Mouse (Mus musculus) heart, postnatal 0 days (tissue): ENCODE data around the gene Lbhd2. TPM values are rescaled to one million over a fixed set of nuclear protein-coding genes. Genes with fewer than 3 reads are reported as not detected.

Experiments used
- ATAC-seq: fragments of 200-750 bp; cut with Nextera tagmentation; 2 replicates; pipeline ENCODE4 v1.8.0; 2017; ENCODE audit warnings: low read depth, moderate number of reproducible peaks, moderate library complexity; ENCODE audit not compliant: insufficient read depth
- DNase-seq: peaks from one replicate; pipeline ENCODE4 v3.0.0-alpha.2; 2016; ENCODE audit warnings: low spot score
- H3K27ac ChIP-seq: fragments of 300-500 bp; sonication (generic); 2 replicates; pipeline ENCODE4 v1.5.1; 2014; ENCODE audit warnings: low read depth, mild to moderate bottlenecking
- H3K27me3 ChIP-seq: fragments of 300-500 bp; sonication (generic); 2 replicates; pipeline ENCODE4 v1.6.1; 2014; ENCODE audit warnings: low read length, mixed read lengths; ENCODE audit not compliant: control insufficient read depth, insufficient read depth
- H3K36me3 ChIP-seq: fragments of 300-500 bp; sonication (generic); replicated peaks from 2 replicates; pipeline ENCODE4 v1.6.1; 2014; ENCODE audit warnings: low read length, mixed read lengths; ENCODE audit not compliant: control insufficient read depth, insufficient read depth
- H3K4me1 ChIP-seq: fragments of 300-500 bp; sonication (generic); 2 replicates; pipeline ENCODE4 v1.6.1; 2014; ENCODE audit warnings: antibody characterized with exemption; ENCODE audit not compliant: control insufficient read depth, insufficient read depth
- H3K4me2 ChIP-seq: fragments of 300-500 bp; sonication (generic); 2 replicates; pipeline ENCODE4 v1.6.1; 2014; ENCODE audit warnings: low read depth, mild to moderate bottlenecking, low read length, moderate library complexity
- H3K4me3 ChIP-seq: fragments of 300-500 bp; sonication (generic); 2 replicates; pipeline ENCODE4 v1.5.1; 2014; ENCODE audit warnings: low read depth, low read length
- H3K9ac ChIP-seq: fragments of 300-500 bp; sonication (generic); replicated peaks from 2 replicates; pipeline ENCODE4 v1.6.1; 2014; ENCODE audit warnings: low read depth, low read length, mixed read lengths
- H3K9me3 ChIP-seq: fragments of 300-500 bp; sonication (generic); replicated peaks from 2 replicates; pipeline ENCODE4 v1.6.1; 2016; ENCODE audit warnings: low read length; ENCODE audit not compliant: control insufficient read depth
- CTCF ChIP-seq: IDR thresholded peaks from 2 replicates; pipeline ENCODE4 v1.5.1; 2016; ENCODE audit warnings: antibody characterized with exemption, control low read depth, low read depth
- EP300 ChIP-seq: IDR thresholded peaks from 2 replicates; pipeline ENCODE4 v1.6.1; 2016; ENCODE audit warnings: antibody characterized with exemption, low read depth
- WGBS: fragments of 180-500 bp; shearing (Covaris S2); extraction: QIAGEN DNeasy Blood & Tissue Kit; methylation state at CpG from one replicate; pipeline ENCODE4 v1.1.7; 2014; 5-methylcytosine and 5-hydroxymethylcytosine counted together
- polyA plus RNA-seq: library from polyadenylated mRNA; unstranded; fragments of >200 nt; fragmentation: Nextera tagmentation; extraction: Ambion mirVana; gene quantifications from 2 replicates; pipeline ENCODE4 v1.2.1, GENCODE M21; 2015
- total RNA-seq: library from RNA; depleted of rRNA; stranded (reverse); fragments of >200 nt; gene quantifications from 2 replicates; pipeline ENCODE4 v1.2.3, GENCODE M21; 2014; ENCODE audit warnings: low replicate concordance

Lbhd2 gene
- total and polyA plus RNA-seq, 2 experiments from 2014 or later, result not detected

GRCm38 (mm10) chr12:111436170-111436569 lies 29.6 kb downstream of the Lbhd2 start:
- Histone ChIP-seq H3K4me3 (no peak overlapping the region), H3K27me3 (peaks cover 24% of the 10 kb centered on the region), H3K27ac (peak overlapping the region; percentile 31; the same call in 1 of the 2 replicates), H3K9ac (no peak overlapping the region), H3K9me3 (no peaks in the 10 kb centered on the region), H3K36me3 (no peaks in the 10 kb centered on the region), H3K4me1 (peaks cover 15% of the 10 kb centered on the region), H3K4me2 (no peak overlapping the region)
- DNase-seq (no peak), ATAC-seq (no peak)
- 65% methylated on average over 3 of the region's 3 CpGs for WGBS
- TF ChIP-seq EP300 (no peak), CTCF (no peak)

DNA sequence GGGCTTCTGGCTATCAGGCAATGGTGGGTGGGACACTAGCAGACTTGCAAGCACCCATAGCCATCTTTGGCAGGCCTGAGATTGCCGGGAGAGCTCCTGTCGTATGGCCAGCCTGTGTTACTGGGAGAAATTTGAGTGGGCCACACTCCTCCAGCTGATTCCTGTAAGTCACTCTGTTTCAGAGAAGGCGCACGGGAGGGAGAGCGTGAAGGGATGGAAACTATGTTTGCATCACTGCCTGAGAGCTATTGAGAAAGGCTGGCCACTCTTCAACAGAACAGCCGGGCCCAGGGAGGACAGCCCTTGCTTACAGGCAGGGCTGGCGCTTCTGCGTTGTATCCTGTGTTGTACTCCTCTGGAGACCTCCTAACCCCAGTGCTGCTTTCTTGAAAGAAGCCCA lies 30.0 kb downstream of the Lbhd2 start:
- H3K4me1 ChIP-seq, result peaks cover 13% of the 10 kb centered on the region
- 0 out of 2 replicates have a peak, but pooled peaks have one; percentile 18 for ATAC-seq

DNA sequence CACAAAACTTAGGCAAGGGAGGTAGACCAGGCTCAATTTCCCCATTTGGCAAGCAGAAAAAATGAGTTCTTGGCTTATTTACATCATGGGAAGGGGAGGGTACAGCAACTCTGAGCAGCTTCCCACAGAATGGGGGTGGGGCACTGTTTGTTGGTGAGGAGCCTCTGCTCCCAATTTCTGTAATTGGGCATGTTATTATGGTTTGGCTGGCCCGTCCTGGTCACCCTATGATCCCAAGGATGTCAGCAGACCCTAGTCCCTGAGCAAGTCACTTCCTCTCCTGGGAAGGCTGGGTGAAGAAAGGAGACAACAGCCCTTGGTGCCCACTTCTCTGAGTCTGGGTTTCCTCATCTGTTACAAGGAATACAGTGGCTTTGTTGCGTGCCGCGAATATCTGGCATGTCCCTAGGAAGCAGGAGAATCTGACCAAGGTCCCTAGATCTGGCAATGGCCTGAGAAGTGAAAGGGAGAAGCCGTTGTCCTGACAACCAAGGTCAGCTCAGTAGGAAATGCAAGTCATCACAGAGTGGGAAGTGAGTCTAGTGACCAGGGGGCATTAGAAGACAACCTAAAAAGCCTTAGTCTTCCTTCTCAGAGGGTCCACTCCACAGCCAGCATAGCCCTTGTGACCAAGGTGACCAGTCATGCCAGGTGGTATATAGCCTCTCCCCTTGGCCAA lies 30.8 kb downstream of the Lbhd2 start:
- Histone ChIP-seq H3K4me2 (no peak overlapping the region), H3K4me1 (peaks cover 10% of the 10 kb centered on the region), H3K4me3 (no peak overlapping the region), H3K27ac (no peak overlapping the region), H3K9me3 (no peaks in the 10 kb centered on the region), H3K27me3 (peaks cover 30% of the 10 kb centered on the region), H3K36me3 (no peaks in the 10 kb centered on the region), H3K9ac (no peak overlapping the region)
- TF ChIP-seq EP300 (no peak), CTCF (no peak)
- DNase-seq (no peak), ATAC-seq (no peak)
- WGBS, result 52% methylated on average over 5 of the region's 5 CpGs

More for the DNA sequence above, 30.0 kb downstream of the Lbhd2 start:
- 49% methylated on average over 8 of the region's 8 CpGs for WGBS
- Histone ChIP-seq H3K4me3 (no peak overlapping the region), H3K27me3 (peaks cover 29% of the 10 kb centered on the region), H3K9ac (no peak overlapping the region), H3K27ac (peak overlapping the region; percentile 31; the same call in 1 of the 2 replicates), H3K9me3 (no peaks in the 10 kb centered on the region), H3K36me3 (no peaks in the 10 kb centered on the region), H3K4me2 (no peak overlapping the region)
- TF ChIP-seq CTCF (no peak), EP300 (no peak)
- no peak for DNase-seq

DNA sequence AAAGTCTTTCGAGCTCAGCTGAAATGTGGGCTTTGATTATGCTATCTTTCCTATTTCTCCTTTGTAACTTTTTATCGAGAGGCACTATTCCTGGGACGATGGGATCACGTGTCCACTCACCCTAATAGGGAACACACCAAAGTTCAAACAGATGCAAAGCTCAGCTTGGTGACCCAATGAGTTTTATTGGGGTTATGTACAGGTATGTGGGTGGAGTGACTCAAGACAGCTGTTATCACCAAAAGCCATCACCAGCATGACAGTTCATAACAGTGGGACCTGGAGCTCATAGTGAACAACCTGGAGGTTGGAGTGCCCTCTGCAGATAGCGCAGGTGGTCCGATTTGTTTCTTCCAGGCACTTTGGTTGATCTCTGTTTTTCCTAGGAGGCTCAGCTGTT lies 32.2 kb downstream of the Lbhd2 start:
- H3K9ac ChIP-seq, result no peak overlapping the region
- ATAC-seq, result no peak
- no peak for DNase-seq
- no peak for TF ChIP-seq CTCF
- no peak for TF ChIP-seq EP300
- H3K9me3 ChIP-seq, result no peaks in the 10 kb centered on the region
- no peak overlapping the region for H3K27ac ChIP-seq
- H3K4me2 ChIP-seq, result no peak overlapping the region
- H3K27me3 ChIP-seq, result peaks cover 43% of the 10 kb centered on the region
- no peaks in the 10 kb centered on the region for H3K36me3 ChIP-seq
- peaks cover 14% of the 10 kb centered on the region for H3K4me1 ChIP-seq
- H3K4me3 ChIP-seq, result no peak overlapping the region
- WGBS, result 78% methylated on average over 6 of the region's 6 CpGs

- Histone ChIP-seq H3K4me3 (no peak overlapping the region), H3K36me3 (no peaks in the 10 kb centered on the region), H3K27ac (no peak overlapping the region), H3K9ac (no peak overlapping the region), H3K9me3 (no peaks in the 10 kb centered on the region), H3K4me1 (peaks cover 10% of the 10 kb centered on the region), H3K4me2 (no peak overlapping the region), H3K27me3 (peaks cover 63% of the 10 kb centered on the region)
- WGBS, result 92% methylated on average over 9 of the region's 9 CpGs
- TF ChIP-seq EP300 (no peak), CTCF (no peak)
- ATAC-seq, result no peak
- DNase-seq, result no peak
Observed at GRCm38 (mm10) chr12:111440701-111441373, 34.2 kb downstream of the Lbhd2 start.
